Mouse (Mus musculus) spleen, postnatal 36 days (tissue): ENCODE results near the gene Tgfbr3.
A peak's percentile ranks its signal among the peaks of the same experiment; 100 is the strongest.

Experiments
- DNase-seq, 2 experiments: peaks; one replicate each; pipeline ENCODE4 v3.0.0; 2022; ENCODE audit warnings: low spot score in 2 of 2, mixed read lengths in 1 of 2

Gene Tgfbr3

DNA sequence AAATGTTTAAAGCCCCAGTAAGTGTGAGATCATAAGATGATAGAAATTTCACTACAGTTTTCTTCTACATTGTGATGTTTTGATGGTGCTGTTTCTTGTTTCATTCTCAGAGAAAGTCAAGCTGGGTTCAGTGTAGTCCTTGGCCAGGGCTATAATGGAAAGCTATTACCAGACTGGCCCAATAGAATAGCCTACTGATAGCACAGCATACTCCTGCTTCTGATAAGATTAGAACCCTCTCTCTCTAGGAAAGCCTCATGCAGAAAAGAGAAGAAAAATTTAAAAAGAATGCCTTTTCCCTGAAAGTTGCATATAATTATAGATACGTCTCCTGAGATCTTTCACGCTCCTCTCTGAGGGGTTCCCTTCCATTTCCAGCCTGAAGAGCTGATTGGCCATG is 46.0 kb downstream of the Tgfbr3 start:
- no peak for DNase-seq

DNA sequence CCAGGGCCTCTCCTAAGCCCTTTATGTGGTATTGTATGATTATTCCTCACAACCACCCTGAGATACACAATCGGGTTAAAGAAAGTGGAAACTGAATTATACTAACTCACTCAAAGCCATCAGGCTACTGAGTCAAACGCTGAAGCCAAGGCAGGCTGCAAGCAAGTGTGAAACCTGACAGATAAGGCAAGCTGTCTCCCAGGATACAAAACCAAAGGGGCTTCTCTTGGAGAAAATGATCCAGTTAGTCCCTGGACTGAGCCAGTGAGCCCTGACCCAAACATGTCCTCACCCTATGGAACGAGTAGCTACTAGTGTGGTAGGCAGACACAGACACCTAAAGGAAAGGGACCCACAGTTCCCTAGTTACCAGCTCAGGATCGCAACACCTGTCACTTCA is 46.4 kb downstream of the Tgfbr3 start:
- no peak for DNase-seq

DNA sequence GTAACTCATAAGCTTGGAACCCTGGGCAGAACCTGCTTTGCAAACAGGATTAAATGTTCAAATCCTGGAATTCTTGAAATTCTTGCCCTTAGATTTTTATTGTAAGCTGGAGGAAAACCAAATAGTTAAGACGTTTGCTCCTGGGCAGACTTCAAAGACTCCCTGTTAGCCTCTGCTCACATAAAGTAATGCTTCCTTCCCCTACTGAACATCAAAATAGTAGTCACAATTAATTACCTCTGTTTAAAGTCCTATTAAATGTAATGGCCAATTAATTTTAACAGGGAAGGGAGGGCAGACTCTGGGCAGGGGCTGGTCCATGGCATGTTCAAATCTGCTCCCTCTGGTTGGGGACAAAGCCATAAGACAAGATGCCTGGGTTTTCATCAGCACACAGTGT is 49.2 kb downstream of the Tgfbr3 start:
- no peak for DNase-seq

DNA sequence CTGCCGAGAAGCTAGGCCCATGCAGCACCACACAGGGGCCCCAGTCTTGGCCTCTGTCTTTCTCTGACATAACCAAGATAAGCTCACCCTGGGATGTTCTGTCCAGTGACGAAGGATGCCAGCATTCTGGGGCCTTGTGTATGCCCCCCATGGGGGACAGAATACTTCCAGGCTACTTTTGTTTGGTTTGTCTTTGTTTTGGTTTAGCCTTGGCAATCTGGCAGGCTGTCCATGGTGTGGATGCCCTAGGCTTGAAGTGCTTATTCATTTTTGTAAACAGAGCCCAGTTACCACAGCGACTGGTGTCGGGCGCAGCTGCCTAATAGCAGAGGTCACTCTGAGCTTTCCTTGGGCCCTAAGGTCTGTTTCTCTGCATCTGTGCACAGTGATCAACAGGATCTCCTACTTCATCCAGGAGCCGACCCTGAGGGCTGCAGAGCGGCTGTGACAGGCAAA is 51.4 kb downstream of the Tgfbr3 start:
- DNase-seq: no peak

DNA sequence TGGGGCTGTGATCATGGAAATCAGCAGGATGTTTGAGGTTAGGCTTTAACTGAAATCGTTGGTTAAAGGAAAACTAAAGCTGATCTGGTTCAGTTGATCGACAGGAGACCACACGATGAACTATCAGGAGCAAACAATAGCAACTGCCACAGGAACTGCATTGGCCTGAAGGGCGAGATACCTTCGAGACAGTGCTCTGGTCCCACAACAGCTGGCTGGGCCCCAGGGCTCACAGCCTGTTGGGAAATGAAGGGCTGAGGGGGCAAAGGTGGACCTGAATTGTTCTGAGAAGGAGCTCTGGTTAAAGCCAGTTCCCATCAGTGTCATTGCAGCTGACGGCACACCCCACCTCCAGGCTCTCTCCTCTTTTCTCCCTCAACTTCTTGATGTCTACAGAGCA is 52.5 kb downstream of the Tgfbr3 start:
- no peak for DNase-seq

DNA sequence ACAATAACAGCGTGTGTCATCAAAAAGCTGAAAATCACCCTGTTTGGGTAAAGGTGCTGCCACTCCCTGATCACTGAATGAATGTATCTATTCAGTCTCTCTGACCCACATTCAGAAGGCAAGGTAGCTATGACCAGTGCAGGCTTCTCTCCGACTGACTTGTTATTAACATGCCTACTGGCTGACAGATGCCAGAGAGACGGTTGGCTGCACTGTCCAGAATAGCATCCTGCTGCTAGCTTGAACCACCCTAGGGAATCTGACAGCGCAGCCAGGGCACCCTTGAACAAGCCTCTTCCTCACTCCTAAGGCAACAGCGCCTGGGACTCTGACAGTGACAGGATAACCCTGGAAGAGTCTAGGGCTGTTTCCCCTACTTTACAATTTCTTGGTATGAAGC is 53.4 kb downstream of the Tgfbr3 start:
- DNase-seq: no peak

DNA sequence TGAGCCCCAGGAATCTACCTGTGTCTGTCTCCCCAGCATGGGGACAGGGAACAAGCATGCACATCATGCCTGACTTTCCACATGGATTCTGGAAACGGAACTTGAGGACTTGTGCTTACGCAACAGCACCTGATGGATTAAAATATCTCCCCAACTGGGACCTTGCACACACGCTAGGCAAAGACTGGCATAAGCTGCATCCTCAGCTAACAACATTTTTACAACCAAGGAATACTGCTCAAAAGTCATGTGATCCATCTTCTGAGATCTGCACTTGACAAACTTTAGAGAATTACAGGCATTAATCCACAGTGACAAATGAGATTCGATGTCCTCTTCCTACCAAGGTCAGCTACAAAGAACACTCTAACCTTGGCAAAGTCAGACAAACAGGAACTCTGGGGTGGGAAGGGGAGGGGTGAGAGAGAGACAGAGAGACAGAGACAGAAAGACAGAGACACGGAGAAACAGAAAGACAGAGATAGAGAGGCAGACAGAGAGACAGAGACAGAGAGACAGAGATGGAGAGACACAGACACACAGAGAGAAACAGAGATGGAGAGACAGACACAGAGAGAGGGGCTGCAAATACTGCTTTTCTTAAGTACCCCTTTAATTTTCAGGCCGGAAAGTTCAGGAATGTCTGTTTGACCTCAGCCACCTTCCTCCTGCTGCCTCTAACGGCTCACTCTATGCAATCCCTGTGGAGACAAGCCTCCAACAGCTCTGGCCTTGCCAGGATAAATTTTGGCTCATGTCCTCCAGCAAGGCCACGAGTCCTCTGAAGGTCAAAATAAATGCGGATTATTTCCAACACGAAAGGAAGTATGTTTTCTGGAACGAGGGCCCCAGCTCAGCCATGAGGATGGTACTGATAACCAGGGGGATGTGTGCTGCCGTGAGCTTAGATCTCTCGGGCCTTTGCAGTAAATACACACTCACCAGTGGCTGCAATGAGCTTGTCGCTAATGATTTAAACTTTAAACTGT is 55.8 kb downstream of the Tgfbr3 start:
- peak in 1 of 2 experiments; percentile 13 for DNase-seq

DNA sequence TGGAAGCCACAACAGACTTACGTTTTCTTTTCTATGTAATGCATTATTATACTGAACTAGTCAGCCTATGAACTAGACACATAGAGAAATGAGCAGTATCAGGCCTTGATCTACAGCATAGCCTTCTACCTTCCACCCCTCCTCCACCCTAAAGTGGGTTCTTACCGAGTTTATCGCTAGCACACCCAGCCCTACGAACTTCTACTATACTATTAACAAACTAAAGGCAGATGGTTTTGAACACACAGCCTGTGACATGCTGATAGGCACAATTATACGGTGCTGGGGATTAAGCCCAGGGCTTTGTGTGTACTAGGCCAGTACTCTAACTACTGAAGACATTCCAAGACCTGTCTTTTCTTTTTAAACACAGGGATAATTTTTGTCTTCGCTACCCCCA is 59.2 kb downstream of the Tgfbr3 start:
- no peak for DNase-seq

DNA sequence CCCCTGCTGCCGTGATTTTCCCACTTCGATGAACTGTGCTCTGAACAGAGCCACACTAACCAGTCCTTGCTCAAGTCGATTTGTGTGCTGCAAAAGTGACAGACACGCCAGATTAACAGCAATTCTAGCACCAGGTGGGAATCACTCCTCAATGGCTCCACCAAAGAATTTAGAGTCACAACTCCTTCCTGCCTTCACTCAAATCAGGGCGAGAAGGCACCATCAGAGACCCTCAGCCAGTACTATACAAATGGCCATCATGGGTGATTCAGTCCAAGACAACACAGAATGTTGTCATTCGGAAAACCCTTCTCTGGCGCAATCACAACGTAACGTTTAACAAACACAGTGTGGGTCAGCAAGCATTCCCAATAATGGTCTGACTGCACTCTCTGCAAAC is 60.4 kb downstream of the Tgfbr3 start:
- DNase-seq: no peak

DNA sequence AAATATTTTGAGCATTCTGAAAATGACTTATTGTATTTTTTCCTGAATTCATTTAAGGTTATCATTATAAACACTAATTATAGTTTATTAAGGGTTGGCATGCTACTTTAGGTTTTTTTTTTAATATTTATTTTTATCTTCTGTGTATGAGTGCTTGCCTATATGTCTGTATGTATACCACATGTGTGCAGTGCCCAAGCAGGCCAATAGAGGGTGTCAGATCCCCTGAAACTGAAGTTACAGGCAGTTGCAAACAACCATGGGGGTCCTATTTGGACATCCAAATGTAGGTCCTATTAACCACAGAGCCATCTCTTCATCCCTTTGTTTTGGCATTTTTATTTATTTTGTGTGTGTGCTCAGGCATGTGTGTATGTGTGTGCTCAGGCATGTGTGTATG is 61.8 kb downstream of the Tgfbr3 start:
- no peak for DNase-seq

DNA sequence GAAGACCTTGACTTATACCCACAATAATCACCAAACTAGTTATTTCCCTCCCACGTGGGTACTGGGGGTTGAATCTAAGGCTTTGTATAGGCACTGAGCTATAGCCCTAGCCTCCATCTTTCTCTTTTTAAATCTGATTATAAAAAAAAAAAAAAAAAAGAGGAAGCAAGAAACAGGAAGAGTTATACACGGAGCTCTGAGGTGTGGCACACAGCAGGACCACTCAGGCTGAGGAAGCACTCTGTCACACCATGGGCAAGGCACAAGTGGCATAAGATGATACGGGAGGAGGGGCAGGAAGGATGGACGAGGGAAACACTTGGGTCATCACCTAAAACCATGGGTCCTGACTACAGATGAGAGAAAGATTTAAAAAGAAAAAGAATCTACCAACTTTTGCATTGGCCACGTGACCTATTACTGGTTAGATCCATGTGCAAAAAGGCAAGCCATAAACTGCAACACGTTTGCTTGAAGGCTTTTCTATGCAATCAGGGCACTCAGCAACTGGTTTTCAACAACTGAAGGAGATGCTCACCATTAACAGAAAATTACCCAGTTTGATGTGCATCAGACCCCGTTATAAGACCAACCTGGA is 64.5 kb downstream of the Tgfbr3 start:
- DNase-seq: peak; percentile 27 to 37

DNA sequence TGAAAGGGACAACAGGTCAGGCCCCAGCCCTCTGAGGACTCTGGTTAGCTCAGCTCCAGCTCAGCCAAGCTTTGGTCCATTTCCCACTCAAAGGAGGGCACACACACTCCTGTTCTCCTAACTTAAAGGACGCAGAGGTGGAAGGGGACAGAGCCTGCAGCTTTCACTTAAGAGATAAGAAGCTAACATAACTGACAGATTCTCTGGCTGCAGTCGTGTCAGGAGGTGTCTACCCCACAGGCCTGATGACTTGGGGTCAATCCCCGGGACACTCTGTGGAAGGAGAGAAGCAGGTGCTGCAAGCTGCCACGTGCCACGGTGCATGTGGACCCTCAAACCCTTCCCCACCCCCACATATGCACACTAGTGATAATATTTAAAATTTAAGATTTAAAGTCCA is 65.3 kb downstream of the Tgfbr3 start:
- no peak for DNase-seq

DNA sequence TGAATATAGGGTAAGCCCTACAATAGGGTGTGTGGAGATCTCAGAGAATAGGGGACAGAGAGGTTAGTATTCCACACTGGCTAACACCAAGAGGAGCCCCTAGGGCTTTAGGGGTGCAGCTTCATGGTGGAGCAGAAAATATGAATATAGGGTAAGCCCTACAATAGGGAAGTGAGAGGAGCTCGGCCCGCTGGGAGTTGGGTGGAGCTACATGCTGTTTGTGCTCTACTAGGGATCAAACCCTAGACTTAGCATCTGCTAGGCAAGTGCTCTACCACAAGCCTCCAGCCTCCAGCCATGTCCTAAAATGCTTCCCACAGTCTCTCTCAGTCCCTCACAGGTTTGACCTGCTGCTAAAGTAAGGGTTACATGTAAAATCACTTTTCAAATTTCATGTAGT is 65.9 kb downstream of the Tgfbr3 start:
- DNase-seq: peak; percentile 50 to 52

DNA sequence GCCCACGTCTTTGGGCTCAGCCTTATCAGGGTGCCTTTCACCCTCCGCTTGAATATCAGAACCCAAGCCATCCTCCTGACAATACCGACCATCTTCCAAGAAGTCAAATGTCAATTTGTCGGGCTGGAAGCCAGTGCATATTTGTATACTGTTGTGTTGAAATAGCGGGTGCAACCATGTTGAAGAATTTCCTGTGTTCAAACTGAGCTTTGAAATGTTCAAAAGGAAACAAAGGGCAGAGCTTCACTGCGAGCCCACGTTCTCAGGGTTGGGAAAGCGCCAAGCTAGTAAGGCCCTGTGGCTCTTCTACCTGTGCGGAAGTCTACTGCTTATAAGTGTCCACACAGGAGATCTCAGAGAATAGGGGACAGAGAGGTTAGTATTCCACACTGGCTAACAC is 66.4 kb downstream of the Tgfbr3 start:
- no peak for DNase-seq

DNA sequence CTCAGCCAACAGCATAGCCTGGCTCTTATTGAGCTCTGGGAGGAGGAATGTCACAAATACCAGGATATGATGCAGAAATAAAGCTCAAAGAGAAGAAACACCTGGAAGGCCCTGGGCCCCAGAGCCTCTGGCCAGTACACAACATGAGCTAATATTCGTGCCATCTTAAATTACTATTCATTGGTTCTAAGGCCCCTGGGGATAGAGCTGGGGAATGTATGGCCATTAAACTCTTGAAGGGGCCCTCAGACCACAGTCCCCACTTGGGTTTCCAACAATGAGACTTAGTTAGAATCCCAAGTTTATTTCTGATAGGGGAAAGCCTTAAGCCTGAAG is 66.8 kb downstream of the Tgfbr3 start:
- no peak for DNase-seq

DNA sequence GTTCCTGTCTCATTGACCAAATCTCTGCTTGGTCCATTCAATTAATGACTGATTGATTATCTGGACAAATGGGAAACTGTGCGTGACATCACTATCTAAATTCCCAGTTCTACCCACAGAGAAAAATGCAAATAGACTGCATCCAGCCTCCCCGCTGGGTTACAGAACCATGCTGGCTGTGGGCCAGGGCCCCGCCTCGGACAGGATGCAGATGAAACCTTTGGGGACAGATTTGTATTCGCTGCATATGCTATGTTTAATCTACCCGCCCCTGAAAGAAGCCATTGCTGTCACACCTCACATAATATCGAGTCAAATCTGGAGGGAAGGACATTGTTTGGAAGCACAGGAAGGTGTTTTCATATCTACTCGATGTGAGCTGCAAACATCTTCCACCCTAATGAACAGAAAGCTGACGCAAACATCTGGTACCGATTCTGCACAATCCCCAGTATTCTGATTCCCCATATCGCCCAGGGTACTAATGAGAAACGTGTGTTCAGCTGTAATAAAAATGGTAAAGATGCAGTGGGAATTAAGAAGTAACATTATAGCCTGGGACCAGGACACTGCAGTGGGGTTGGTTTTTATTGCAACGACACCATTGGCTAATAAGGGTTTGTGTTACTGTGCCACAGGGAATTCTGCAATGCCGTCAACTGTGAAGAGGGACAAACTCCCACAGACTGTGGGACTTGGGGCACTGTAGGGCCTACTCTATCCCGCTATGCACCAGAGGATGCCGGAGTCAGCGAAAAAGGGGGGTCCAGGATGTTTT is 67.3 kb downstream of the Tgfbr3 start:
- DNase-seq: no peak

DNA sequence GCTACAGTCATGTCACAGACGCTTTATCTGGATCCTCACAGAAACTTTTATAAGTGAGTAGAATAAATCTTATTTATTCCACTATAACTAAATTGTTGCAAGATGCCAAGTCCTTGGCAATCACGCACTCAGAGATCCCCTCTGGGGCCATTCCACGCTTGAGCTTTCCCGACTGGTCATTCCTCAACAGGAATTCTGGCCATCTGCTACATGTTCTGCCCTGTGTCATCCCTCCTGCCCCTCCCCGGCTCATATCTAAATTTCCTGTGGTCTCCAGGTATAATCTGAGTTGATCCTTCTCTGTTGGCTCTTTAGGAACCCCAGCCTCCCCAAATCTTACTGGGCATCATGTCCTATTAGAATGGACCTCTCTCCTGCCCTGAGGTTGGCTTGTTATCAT is 68.5 kb downstream of the Tgfbr3 start:
- DNase-seq: no peak

DNA sequence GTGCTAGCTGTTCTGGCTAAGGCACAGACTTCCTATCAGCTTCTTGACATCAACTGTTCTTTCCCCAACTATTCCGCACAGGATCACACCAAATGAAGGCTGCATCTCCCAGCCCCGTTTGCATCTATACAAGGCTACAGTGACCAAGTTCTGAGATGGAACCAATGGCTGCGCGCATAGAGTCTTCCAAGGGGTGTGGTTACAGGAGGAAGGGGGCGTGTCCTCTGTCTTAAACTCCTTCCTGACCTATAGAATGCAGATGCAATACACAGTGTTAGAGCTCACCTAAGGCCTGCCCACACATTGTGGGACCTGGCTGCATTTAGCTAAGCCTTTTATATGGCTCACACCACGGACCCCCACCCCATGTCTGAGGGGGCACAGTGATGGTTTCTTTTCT is 69.5 kb downstream of the Tgfbr3 start:
- DNase-seq: no peak

DNA sequence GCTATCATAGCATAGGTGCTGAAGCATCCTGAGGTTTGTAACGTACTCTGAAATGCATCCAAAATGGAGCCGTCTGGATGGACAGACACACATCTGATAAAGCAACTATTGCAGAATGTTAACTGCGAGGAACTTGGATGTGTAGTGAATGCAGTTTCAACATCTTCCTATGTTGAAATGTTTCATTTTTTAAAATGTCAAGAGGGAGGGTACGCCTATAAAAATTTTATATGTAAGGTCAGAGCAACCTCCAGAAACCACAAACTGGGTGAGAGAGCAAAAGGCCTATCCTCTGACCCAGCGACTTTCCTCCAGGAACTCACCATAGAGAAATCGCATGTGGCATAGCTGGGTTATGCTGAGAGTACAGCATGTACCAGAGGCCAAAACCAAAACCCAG is 70.1 kb downstream of the Tgfbr3 start:
- no peak for DNase-seq

DNA sequence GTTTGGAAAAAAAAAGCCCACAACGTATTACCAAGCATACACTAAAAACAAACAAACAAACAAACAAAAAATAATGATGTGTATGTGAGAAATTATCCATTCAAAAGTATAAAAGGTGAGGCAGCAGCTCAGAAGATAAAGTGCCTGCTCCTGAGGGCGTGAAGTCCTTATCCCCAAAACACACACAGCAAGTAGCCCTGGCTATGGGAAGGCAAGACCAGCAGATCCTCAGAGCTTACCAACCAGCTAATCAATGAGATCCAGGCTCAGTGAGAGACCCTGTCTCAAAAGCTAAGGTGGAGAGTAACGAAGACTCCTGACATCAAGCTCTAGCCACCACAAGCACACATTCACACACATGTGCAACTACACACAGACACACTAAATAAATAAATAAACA is 70.8 kb downstream of the Tgfbr3 start:
- no peak for DNase-seq

DNA sequence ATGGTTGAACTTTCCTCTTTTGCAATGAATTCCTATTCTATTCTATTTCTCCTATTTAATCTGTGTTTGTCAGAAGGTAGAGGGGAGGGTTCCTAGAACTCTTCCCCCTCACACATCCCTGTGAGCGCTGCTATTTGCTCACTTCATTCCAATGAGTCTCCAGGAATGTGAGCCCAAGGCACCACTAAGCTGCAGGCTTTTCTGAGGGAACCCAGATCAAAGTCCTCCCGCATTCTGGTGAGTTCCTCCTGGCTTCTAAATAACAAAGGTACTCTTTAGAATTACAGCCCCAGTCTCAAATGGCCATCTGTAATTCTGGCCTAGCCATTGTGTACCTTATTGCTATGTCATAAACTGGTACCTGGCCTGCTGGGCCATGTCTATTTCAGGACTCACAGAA is 72.3 kb downstream of the Tgfbr3 start:
- DNase-seq: no peak

DNA sequence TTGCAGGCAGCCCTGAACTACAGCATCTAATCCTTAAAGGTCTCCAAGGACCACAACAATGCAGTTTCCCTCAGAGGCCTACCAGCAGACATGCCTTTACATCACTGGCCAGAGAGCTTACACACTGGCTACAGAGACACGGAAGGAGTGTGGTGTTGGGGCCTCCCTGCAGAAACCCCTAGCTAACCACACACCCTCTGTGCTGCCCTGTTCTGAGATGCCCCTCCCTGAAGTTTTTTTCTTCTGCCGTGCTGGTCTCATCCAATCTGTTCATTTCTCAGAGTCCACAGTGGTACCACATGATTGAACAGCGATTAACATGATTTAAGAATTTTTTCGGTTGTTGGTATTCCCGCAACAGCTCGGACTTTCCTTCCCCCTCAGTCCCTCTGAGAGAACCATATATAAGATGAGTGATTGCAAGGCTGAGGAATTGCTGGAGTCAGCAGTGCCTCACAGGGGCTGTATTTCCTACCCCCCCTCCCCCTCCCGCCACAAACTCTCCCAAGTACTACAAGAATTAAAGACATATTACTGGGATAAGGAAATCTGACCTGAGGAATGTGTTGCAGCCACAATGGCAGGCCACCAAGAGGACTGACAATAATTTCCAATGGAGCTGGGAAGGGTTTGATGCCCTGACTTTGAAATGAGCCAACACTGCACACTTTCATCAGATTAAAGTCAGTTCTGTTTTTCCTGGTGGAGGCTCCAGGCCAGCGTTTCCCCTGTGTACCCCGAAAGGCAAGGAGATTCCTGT is 75.9 kb downstream of the Tgfbr3 start:
- no peak for DNase-seq
